Mouse (Mus musculus): ENCODE results near the gene Dph2.

DNA sequence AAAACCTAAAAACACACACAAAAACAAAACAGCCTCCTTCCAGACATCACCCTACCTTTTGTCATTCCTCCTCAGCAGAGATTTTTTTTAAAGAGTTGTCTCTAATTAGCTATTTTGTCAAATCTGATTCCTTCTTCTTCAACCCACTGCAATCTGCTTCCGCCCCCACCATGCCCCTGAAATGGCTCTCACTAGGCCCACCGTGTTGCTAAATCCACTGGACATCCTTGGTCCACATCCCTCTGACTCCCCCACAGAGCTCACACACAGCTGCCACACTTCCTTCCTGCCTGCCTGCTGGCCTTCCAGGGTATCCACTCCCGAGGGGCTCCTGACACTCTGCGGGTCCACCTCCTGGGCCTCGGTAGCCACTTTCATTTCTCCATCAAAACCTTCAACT, 13.1 kb downstream of the Dph2 start:
- TF ChIP-seq CTCF (IDR thresholded peaks at IDR 0.05; ENCODE audit: extremely low read depth, insufficient read length, insufficient replicate concordance, low read depth, low read length) (no peak), POLR2A (IDR thresholded peaks at IDR 0.05; ENCODE audit: low read depth, low read length) (no peak)

Data from small intestine, adult 2 months (tissue).